Mouse (Mus musculus) retina, adult 2 months (tissue): ENCODE data around the gene Vegfd.
A peak's percentile ranks its signal among the peaks of the same experiment; 100 is the strongest.

Experiments used
- DNase-seq: peaks from one replicate; pipeline ENCODE4 v3.0.0-alpha.2; 2012; ENCODE audit warnings: low read depth, low spot score

Vegfd gene

GRCm38 (mm10) chrX:164373081-164373480 is at the start of gene Vegfd:
Vegfd (plus strand) TSS chrX:164373378.
- DNase-seq = no peak

GRCm38 (mm10) chrX:164323391-164323913 is 49.7 kb upstream of the Vegfd start:
- no peak for DNase-seq

- no peak for DNase-seq
Observed at GRCm38 (mm10) chrX:164330351-164330750, 42.8 kb upstream of the Vegfd start.

- no peak for DNase-seq
Observed at GRCm38 (mm10) chrX:164330766-164331165, 42.4 kb upstream of the Vegfd start.

- DNase-seq = no peak
Observed at GRCm38 (mm10) chrX:164338591-164338990, 34.6 kb upstream of the Vegfd start.

DNA sequence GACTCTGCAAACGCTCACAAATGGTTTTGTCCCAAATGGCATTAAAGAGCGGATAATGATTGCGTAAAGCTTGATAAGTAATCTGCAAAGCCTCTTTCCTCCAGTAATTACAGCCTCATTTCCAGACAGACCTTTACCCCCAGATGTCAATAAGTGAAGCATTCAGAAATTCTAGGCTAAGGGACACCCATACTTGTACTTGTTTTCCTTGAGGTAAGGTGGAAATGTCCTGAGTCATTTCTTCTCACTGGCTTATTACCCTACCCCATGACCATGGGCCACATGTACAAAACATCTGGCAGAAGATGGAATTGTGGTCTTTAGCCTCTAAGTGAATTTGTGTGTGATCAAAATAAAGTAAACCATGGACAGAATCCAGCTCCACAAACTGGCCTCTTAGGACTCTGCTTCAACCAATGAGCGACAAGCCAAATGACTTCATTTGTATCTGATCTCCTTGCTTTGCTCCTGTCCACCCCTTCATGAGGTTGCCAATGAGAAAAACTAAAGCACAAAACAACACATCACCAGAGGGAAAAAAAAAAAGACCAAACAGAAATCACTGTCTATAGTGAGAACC is 27.7 kb upstream of the Vegfd start:
- no peak for DNase-seq

DNA sequence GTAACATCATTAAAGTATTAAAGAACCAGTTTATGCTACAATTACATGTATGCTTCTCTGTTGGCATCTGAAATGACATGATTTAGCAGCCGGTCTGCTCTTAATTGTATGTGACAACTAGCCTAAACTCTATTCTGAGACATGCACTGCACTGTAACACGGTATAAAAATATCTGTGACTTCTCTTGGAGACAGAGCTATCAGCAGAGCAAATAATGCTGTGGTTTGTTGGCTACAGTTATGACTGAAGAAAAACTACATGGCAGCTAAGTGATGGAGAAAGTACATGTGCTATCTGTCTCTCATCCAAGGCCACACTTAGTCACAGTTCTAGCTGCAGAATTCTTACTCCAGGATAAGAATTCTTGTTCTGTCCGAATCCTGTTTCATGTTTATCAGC is 24.2 kb upstream of the Vegfd start:
- DNase-seq = no peak

- no peak for DNase-seq
Observed at GRCm38 (mm10) chrX:164365153-164365865, 7.9 kb upstream of the Vegfd start.

DNA sequence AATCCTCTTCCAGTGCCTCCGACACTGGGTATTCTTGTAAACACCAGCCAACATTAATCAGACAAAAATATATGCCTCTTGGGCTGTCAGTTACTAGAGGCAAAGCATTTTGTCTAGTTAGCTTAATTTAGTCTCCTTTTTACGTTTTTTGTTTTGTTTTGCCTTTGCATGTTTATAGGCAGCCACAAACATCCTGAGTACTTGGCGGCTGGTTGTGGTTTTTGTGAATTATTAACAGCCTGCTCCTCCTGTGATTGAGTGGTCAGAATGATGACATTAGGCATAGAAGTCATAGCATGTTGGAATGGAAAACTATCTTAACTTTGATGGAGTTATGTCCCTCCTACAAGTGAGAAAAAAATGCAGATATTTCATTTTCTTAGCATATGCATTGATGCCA is 2.6 kb upstream of the Vegfd start:
- no peak for DNase-seq

- DNase-seq = no peak
Observed at GRCm38 (mm10) chrX:164374586-164374985, 1.4 kb downstream of the Vegfd start.

DNA sequence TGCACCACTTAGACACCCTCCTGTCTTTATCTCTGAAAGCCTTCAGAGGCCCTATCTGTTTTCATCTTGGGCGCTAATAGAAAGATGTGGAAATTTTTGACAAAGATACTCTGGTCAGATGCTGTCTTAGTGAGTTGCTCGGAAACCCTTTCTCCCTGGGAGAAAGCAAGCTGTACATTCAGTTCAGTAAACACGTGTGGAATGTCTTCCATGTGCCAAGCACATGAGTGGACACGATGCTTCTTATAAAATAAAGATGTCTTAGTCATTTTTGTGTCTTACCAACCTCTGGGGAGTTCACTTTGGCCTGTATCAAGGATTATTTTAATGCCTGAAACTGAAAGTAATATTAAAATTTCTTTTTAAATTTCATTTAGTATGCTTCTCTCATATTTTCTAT is 6.5 kb downstream of the Vegfd start:
- no peak for DNase-seq

GRCm38 (mm10) chrX:164381618-164382408 is 8.6 kb downstream of the Vegfd start:
- peak; percentile 11 for DNase-seq

DNA sequence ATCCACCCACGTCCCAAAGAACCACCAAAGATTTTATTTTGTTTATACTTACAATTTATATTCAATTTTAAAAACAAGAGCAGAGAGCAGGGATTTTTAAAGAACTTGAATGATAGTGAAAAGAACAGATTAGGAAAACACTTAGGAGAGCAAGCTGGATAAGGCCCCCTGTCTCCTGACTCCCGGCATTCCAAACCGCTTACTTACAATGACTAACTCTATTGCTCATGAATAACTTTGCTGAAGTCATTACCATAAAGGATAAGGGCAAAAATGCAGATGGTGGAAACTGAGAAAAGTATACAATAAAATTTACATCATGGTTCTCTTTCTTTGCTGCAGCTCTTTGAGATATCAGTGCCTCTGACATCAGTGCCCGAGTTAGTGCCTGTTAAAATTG is 20.9 kb downstream of the Vegfd start:
- DNase-seq = no peak

- no peak for DNase-seq
Observed at GRCm38 (mm10) chrX:164398456-164398855, 25.3 kb downstream of the Vegfd start.

DNA sequence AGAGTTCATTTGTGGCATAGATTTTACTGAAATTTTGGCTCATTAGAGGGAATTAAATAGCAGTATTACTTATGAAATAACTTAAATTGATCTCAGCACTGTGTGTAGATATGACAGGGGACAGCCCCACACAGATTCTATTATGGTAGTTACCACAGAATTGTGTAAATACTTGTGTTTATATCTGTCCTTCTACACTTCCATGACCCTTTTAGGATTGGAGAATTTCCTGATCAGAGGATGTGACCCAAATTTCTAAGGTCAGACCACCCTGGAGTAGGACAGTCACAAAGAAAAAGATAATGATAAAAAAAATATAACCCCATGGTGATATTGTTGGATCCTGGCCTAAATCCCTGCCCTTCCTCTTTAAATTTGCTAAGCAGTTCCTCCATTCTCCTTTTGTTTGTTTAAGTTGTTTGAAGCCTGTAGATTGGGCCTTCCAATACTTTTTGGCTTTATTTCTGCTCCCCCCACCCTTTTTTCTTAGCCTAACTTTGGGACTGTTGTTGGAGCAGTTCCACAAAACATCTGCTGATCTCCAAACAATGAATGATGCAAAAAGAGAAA is 32.0 kb downstream of the Vegfd start:
- DNase-seq = no peak

DNA sequence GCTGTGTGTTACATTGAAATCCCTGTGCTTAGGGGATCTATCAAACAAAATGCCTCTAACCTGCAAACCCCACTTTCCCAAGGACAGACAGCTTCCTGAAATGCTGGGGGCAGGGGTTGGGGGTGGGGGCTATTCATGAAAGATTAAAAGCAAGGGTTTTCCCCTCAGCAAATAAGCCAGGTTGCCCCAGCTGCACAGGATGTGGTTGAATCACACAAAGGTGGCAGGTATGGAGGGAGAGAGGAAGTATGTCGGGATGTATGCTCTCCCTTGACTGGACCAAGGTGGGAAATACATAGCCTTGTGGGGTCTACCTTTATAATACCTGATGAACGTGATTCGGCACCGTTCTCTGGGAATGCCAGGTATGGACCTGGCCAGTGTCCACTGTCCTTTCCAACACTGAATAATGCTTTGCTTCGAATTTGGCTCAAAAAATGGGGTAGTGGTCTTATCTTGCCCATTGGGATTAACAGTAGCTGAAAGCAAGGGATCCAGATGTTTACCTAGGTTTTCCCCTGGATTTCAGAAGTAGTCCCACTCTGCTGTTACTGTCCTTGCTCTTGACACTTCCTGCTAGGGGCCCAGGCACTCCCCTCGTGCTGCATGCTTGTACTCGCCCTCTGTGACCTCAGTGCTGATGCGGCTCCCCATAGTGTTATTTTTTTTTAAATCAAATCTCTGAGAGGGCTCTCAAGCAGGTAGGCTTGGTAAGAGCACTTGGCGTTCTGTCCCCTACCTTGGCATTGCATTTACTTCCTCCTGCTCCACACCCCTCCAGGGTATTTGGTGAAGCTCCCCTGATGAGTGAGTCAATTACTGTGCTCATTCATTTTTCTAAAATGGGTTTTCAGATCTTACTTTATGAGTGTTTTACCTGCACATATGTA is 33.2 kb downstream of the Vegfd start:
- no peak for DNase-seq

GRCm38 (mm10) chrX:164408301-164408927 is 35.2 kb downstream of the Vegfd start:
- no peak for DNase-seq

DNA sequence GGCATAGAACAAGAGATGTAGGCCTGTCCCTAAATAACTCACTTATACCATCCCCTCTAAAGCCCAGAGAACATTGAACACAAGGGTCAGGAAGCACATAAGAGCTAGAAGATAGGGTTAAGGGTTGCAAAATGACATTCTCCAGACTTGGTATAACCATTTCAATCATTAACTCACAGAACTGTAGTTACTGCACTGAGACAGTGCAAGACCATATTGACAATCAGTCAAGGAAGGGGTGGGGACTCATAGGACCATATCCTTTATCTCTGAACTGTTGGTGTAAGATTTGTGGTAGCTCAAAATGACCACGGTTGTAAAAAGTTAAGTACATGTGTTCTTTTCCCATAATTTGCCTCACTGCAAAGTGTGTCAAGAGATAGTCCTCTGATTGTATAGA is 37.4 kb downstream of the Vegfd start:
- no peak for DNase-seq

DNA sequence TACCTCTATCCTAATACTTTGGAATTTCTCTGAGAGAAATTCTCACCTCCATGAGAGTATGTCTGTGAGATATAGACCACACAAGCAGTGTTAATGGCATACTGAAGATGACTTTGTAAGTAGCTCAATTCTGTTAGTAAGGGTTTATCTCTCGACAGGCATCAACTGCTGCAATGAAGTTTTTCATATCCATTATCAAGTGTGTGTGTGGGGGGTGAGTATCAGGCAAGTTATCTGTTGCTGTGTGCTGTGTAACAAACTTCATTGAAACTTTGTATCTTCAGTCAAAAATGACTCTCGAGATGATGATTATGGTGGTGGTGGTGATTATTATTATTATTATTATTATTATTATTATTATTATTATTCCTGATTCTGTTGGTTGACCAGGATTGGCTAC is 43.6 kb downstream of the Vegfd start:
- DNase-seq = no peak

GRCm38 (mm10) chrX:164418008-164418407 is 44.8 kb downstream of the Vegfd start:
- no peak for DNase-seq

- DNase-seq = peak; percentile 86
Observed at GRCm38 (mm10) chrX:164419471-164419939, 46.3 kb downstream of the Vegfd start, which contains the start of gene Piga. Piga (plus strand) TSS chrX:164419787.
